Mouse (Mus musculus) heart, adult 8-10 months (tissue): Measurements from ENCODE around the gene Incenp. TPM values are rescaled to one million over a fixed set of nuclear protein-coding genes. Genes with fewer than 3 reads are reported as not detected.

ENCODE experiments used
- microRNA-seq: library from miRNA; unstranded; fragments of <30 nt; microRNA quantifications from one replicate; pipeline ENCODE4 v1.2.0, GENCODE M21; 2022
- total RNA-seq, 4 experiments: library from RNA; stranded (reverse); gene quantifications; 2 replicates each; pipeline ENCODE4 v1.2.4; 2022

The Incenp gene
- total RNA-seq, 4 experiments from 2014 or later = 5.0 to 7.0 (median 5.1) TPM

Small RNA genes within 50 kb of the gene (microRNA-seq; reads per million reads assigned to microRNA genes)
- gene Gm22369 (not detected), gene Gm24484 (not detected)

Other genes starting within 250 kb of the Incenp start
- not detected for gene Scgb2a2, start 52.0 kb downstream of the Incenp start, total RNA-seq
- gene Fth1, start 81.0 kb upstream of the Incenp start, total RNA-seq = 1,000 to 10,000 TPM; 2,773 to 3,210 (median 2,950) TPM
- gene Best1, start 102.1 kb upstream of the Incenp start, total RNA-seq = under 1 TPM in 2 of 4 experiments, not detected in 2; 0.14 to 0.65 TPM
- 1 to 10 TPM; 6.3 to 8.1 (median 7.5) TPM for gene Rab3il1, start 102.1 kb upstream of the Incenp start, total RNA-seq
- gene Fads3, start 142.0 kb upstream of the Incenp start, total RNA-seq = 10 to 100 TPM; 34.9 to 43.8 (median 37.4) TPM
- 1 to 10 TPM; 4.6 to 6.0 (median 5.1) TPM for gene Fads2, start 202.2 kb upstream of the Incenp start, total RNA-seq